ENCODE assay signal across 14 mouse cellular contexts in genomic region chr10:60328963-60329650, GRCm38 (mm10). TPM values are rescaled to one million over a fixed set of nuclear protein-coding genes. Genes with fewer than 3 reads are reported as not detected.
DNase-seq lines count a peak whose midpoint lies in the region; ATAC-seq lines count a peak whose summit lies in the region.
"Had no signal": no experiment of that assay in that cellular context is flagged by ENCODE, and none has a peak within 500 bp of the region (broad histone marks: within the 10 kb centered on the region; RNA-seq: fewer than 3 reads in every experiment).

No protein-coding gene starts in this region.

- no peak for DNase-seq in embryonic facial prominence, embryonic 10.5 days (ENCODE audit: low spot score)
- DNase-seq in limb, embryonic 10.5 days (ENCODE audit: low spot score) = no peak
- DNase-seq in testis, postnatal 10 days (ENCODE audit: low spot score) = peak; percentile 61
- no peak for DNase-seq in testis, postnatal 14 days (ENCODE audit: low spot score)
- no peak for DNase-seq in urinary bladder, postnatal 10 days (ENCODE audit: low spot score)
- DNase-seq in cerebellum, postnatal 4 days (ENCODE audit: low spot score in 2 of 2) = no peak
- DNase-seq: B cell, adult 2 months; kidney, adult 2 months had no signal

- H3K4me2 ChIP-seq in embryonic facial prominence, embryonic 13.5 days = no peak overlapping the region
- no peak overlapping the region for H3K4me2 ChIP-seq in limb, embryonic 12.5 days
- H3K4me2 ChIP-seq: forebrain, embryonic 13.5 days; heart, embryonic 11.5 days had no signal

- H3K4me3 ChIP-seq in embryonic facial prominence, embryonic 13.5 days = no peak overlapping the region
- H3K4me3 ChIP-seq in embryonic facial prominence, embryonic 10.5 days = no peak overlapping the region
- H3K4me3 ChIP-seq in limb, embryonic 12.5 days (replicated peaks) = no peak overlapping the region
- H3K4me3 ChIP-seq in limb, embryonic 10.5 days = no peak overlapping the region
- H3K4me3 ChIP-seq: forebrain, embryonic 13.5 days; megakaryocyte, embryonic 14.5 days had no signal

- H3K9ac ChIP-seq in embryonic facial prominence, embryonic 13.5 days = no peak overlapping the region
- H3K9ac ChIP-seq in limb, embryonic 12.5 days (replicated peaks) = 0 out of 2 replicates have a peak overlapping the region, but pooled peaks have one; percentile 1
- H3K9ac ChIP-seq: forebrain, embryonic 13.5 days had no signal

- ATAC-seq in embryonic facial prominence, embryonic 13.5 days (ENCODE audit: insufficient number of reproducible peaks, insufficient read depth, low FRiP score, low TSS enrichment, low read depth) = no peak
- no peak for ATAC-seq in limb, embryonic 12.5 days (ENCODE audit: insufficient number of reproducible peaks, insufficient read depth, low FRiP score, low TSS enrichment, low read depth)
- ATAC-seq: forebrain, embryonic 13.5 days; Patski had no signal

- H3K9me3 ChIP-seq in embryonic facial prominence, embryonic 13.5 days = no peaks in the 10 kb centered on the region
- no peaks in the 10 kb centered on the region for H3K9me3 ChIP-seq in embryonic facial prominence, embryonic 10.5 days
- no peaks in the 10 kb centered on the region for H3K9me3 ChIP-seq in limb, embryonic 12.5 days
- H3K9me3 ChIP-seq in limb, embryonic 10.5 days (replicated peaks) = no peaks in the 10 kb centered on the region
- H3K9me3 ChIP-seq: forebrain, embryonic 13.5 days; megakaryocyte, embryonic 14.5 days had no signal

- no peaks in the 10 kb centered on the region for H3K36me3 ChIP-seq in embryonic facial prominence, embryonic 13.5 days
- no peaks in the 10 kb centered on the region for H3K36me3 ChIP-seq in embryonic facial prominence, embryonic 10.5 days (replicated peaks)
- no peaks in the 10 kb centered on the region for H3K36me3 ChIP-seq in limb, embryonic 12.5 days
- no peaks in the 10 kb centered on the region for H3K36me3 ChIP-seq in limb, embryonic 10.5 days

- H3K4me1 ChIP-seq in embryonic facial prominence, embryonic 13.5 days = peaks cover 10% of the 10 kb centered on the region
- H3K4me1 ChIP-seq in embryonic facial prominence, embryonic 10.5 days = peaks cover 4% of the 10 kb centered on the region; the same call in 1 of the 2 replicates
- H3K4me1 ChIP-seq in limb, embryonic 12.5 days (replicated peaks) = 0 out of 2 replicates have a peak, but pooled peaks cover 6% of the 10 kb centered on the region
- H3K4me1 ChIP-seq in limb, embryonic 10.5 days = 0 out of 2 replicates have a peak, but pooled peaks cover 2% of the 10 kb centered on the region

- H3K27ac ChIP-seq in embryonic facial prominence, embryonic 13.5 days = peak overlapping the region; percentile 55
- H3K27ac ChIP-seq in embryonic facial prominence, embryonic 10.5 days (replicated peaks) = no peak overlapping the region
- H3K27ac ChIP-seq in limb, embryonic 12.5 days = no peak overlapping the region
- no peak overlapping the region for H3K27ac ChIP-seq in limb, embryonic 10.5 days
- H3K27ac ChIP-seq: forebrain, embryonic 13.5 days had no signal

- WGBS in embryonic facial prominence, embryonic 13.5 days = 74% methylated on average over 11 of the region's 11 CpGs
- WGBS in embryonic facial prominence, embryonic 10.5 days = 85% methylated on average over 11 of the region's 11 CpGs
- WGBS in limb, embryonic 12.5 days = 76% methylated on average over 11 of the region's 11 CpGs
- 90% methylated on average over 11 of the region's 11 CpGs for WGBS in limb, embryonic 10.5 days

- H3K27me3 ChIP-seq in embryonic facial prominence, embryonic 13.5 days = no peaks in the 10 kb centered on the region
- H3K27me3 ChIP-seq in embryonic facial prominence, embryonic 10.5 days (replicated peaks; ENCODE audit: low read depth, poor library complexity, severe bottlenecking) = no peaks in the 10 kb centered on the region
- H3K27me3 ChIP-seq in limb, embryonic 12.5 days = no peaks in the 10 kb centered on the region
- H3K27me3 ChIP-seq in limb, embryonic 10.5 days (ENCODE audit: low read depth, poor library complexity, severe bottlenecking) = no peaks in the 10 kb centered on the region
- H3K27me3 ChIP-seq: forebrain, embryonic 13.5 days had no signal

RNA-seq across cellular contexts. Expression of gene Vsir, which starts 17.5 kb away (rescaled TPM):
- polyA plus RNA-seq in embryonic facial prominence, embryonic 13.5 days (2015; fragmentation: Nextera tagmentation; extraction: Ambion mirVana) = 1.5 and 1.9 TPM in 2 replicates
- polyA plus RNA-seq in embryonic facial prominence, embryonic 10.5 days (2016; fragmentation: Nextera tagmentation; extraction: Ambion mirVana) = 2.3 and 2.6 TPM in 2 replicates
- polyA plus RNA-seq in limb, embryonic 12.5 days (2016; fragmentation: Nextera tagmentation; extraction: Ambion mirVana) = 1.7 and 1.8 TPM in 2 replicates
- 1.1 and 2.0 TPM in 2 replicates for polyA plus RNA-seq in limb, embryonic 10.5 days (2016; fragmentation: Nextera tagmentation; extraction: Ambion mirVana)

RNA-seq across cellular contexts. Expression of gene Psap, which starts 51.7 kb away (rescaled TPM):
- polyA plus RNA-seq in embryonic facial prominence, embryonic 13.5 days (2015; fragmentation: Nextera tagmentation; extraction: Ambion mirVana) = 114 TPM in 2 replicates
- polyA plus RNA-seq in embryonic facial prominence, embryonic 10.5 days (2016; fragmentation: Nextera tagmentation; extraction: Ambion mirVana) = 47.1 and 49.0 TPM in 2 replicates
- polyA plus RNA-seq in limb, embryonic 12.5 days (2016; fragmentation: Nextera tagmentation; extraction: Ambion mirVana) = 65.4 and 66.5 TPM in 2 replicates
- polyA plus RNA-seq in limb, embryonic 10.5 days (2016; fragmentation: Nextera tagmentation; extraction: Ambion mirVana) = 36.2 and 41.0 TPM in 2 replicates
